Mouse (Mus musculus) kidney, postnatal 25 days (tissue): ENCODE data around the gene Tmem254b.
"Not testable (repeated sequence)": the region's sequence is repeated elsewhere in the genome, so short reads cannot be mapped to it uniquely, and the experiment has no call there.

ENCODE experiments used
- DNase-seq, 2 experiments: peaks; one replicate each; pipeline ENCODE4 v3.0.0; 2021; ENCODE audit warnings: mixed read lengths in 2 of 2

Gene Tmem254b

GRCm38 (mm10) chr14:26206926-26207247, at the start of gene Tmem254b:
Gene Tmem254b, minus strand, starts transcription at chr14:26207041.
- not testable (repeated sequence) for DNase-seq

GRCm38 (mm10) chr14:26237183-26237582, 30.3 kb upstream of the Tmem254b start:
- not testable (repeated sequence) for DNase-seq

- DNase-seq: not testable (repeated sequence)
These were observed 9.6 kb upstream of the Tmem254b start for GRCm38 (mm10) chr14:26216233-26217000.

GRCm38 (mm10) chr14:26206197-26206925, 480 bp downstream of the Tmem254b start:
- not testable (repeated sequence) for DNase-seq

- DNase-seq: not testable (repeated sequence)
These were observed 9.0 kb downstream of the Tmem254b start for GRCm38 (mm10) chr14:26197851-26198250.

- not testable (repeated sequence) for DNase-seq
These were observed 18.5 kb downstream of the Tmem254b start for GRCm38 (mm10) chr14:26188361-26188760.

- not testable (repeated sequence) for DNase-seq
These were observed 20.2 kb downstream of the Tmem254b start for GRCm38 (mm10) chr14:26186638-26187037.

- not testable (repeated sequence) for DNase-seq
These were observed 24.5 kb downstream of the Tmem254b start, which contains the start of gene Plac9b for GRCm38 (mm10) chr14:26182380-26182779. Gene Plac9b, minus strand, starts transcription at chr14:26182480.

- not testable (repeated sequence) for DNase-seq
These were observed 25.2 kb downstream of the Tmem254b start for GRCm38 (mm10) chr14:26181660-26182059.

- DNase-seq: not testable (repeated sequence)
These were observed 31.8 kb downstream of the Tmem254b start for GRCm38 (mm10) chr14:26175028-26175427.

- not testable (repeated sequence) for DNase-seq
These were observed 32.9 kb downstream of the Tmem254b start for GRCm38 (mm10) chr14:26173955-26174354.

- not testable (repeated sequence) for DNase-seq
These were observed 41.6 kb downstream of the Tmem254b start for GRCm38 (mm10) chr14:26165266-26165665.

GRCm38 (mm10) chr14:26162423-26162822, 44.4 kb downstream of the Tmem254b start:
- DNase-seq: not testable (repeated sequence)

GRCm38 (mm10) chr14:26161156-26161555, 45.7 kb downstream of the Tmem254b start:
- not testable (repeated sequence) for DNase-seq

- DNase-seq: not testable (repeated sequence)
These were observed 50.8 kb downstream of the Tmem254b start for GRCm38 (mm10) chr14:26156032-26156431.
